Mouse (Mus musculus) lung, embryonic 14.5 days (tissue): ENCODE data around the gene Stab2. TPM values are rescaled to one million over a fixed set of nuclear protein-coding genes. Genes with fewer than 3 reads are reported as not detected.

Source experiments
- ATAC-seq: fragments of 200-750 bp; cut with Nextera tagmentation; 2 replicates; pipeline ENCODE4 v1.8.0; 2017; ENCODE audit warnings: mild to moderate bottlenecking, moderate TSS enrichment, moderate library complexity; ENCODE audit not compliant: insufficient read depth
- DNase-seq: peaks from one replicate; pipeline ENCODE4 v3.0.0-alpha.2; 2015
- H3K27ac ChIP-seq: fragments of 300-500 bp; sonication (generic); 2 replicates; pipeline ENCODE4 v1.5.1; 2014; ENCODE audit warnings: low read depth, mild to moderate bottlenecking, moderate library complexity
- H3K27me3 ChIP-seq: fragments of 300-500 bp; sonication (generic); 2 replicates; pipeline ENCODE4 v1.6.1; 2014; ENCODE audit warnings: low read length, control low read depth; ENCODE audit not compliant: insufficient read depth
- H3K36me3 ChIP-seq: fragments of 300-500 bp; sonication (generic); 2 replicates; pipeline ENCODE4 v1.6.1; 2014; ENCODE audit warnings: control low read depth; ENCODE audit not compliant: insufficient read depth
- H3K4me1 ChIP-seq: fragments of 300-500 bp; sonication (generic); 2 replicates; pipeline ENCODE4 v1.6.1; 2014; ENCODE audit warnings: antibody characterized with exemption, control low read depth; ENCODE audit not compliant: insufficient read depth
- H3K4me2 ChIP-seq: fragments of 300-500 bp; sonication (generic); 2 replicates; pipeline ENCODE4 v1.6.1; 2014; ENCODE audit warnings: mild to moderate bottlenecking
- H3K4me3 ChIP-seq: fragments of 300-500 bp; sonication (generic); 2 replicates; pipeline ENCODE4 v1.5.1; 2014; ENCODE audit warnings: low read depth, low read length
- H3K9ac ChIP-seq: fragments of 300-500 bp; sonication (generic); 2 replicates; pipeline ENCODE4 v1.6.1; 2014
- H3K9me3 ChIP-seq: fragments of 300-500 bp; sonication (generic); 2 replicates; pipeline ENCODE4 v1.6.1; 2016; ENCODE audit warnings: low read depth, low read length, control low read depth
- CTCF ChIP-seq: IDR thresholded peaks from 2 replicates; pipeline ENCODE4 v1.5.1; 2016; ENCODE audit warnings: antibody characterized with exemption, low read depth
- WGBS: fragments of 180-500 bp; shearing (Covaris S2); extraction: QIAGEN DNeasy Blood & Tissue Kit; methylation state at CpG from one replicate; pipeline ENCODE4 v1.1.7; 2014; 5-methylcytosine and 5-hydroxymethylcytosine counted together
- polyA plus RNA-seq: library from polyadenylated mRNA; unstranded; fragments of >200 nt; fragmentation: Nextera tagmentation; extraction: Ambion mirVana; gene quantifications from 2 replicates; pipeline ENCODE4 v1.2.1, GENCODE M21; 2014

Stab2 gene
- polyA plus RNA-seq, 1 experiment from 2014 or later, result 5.8 TPM

DNA sequence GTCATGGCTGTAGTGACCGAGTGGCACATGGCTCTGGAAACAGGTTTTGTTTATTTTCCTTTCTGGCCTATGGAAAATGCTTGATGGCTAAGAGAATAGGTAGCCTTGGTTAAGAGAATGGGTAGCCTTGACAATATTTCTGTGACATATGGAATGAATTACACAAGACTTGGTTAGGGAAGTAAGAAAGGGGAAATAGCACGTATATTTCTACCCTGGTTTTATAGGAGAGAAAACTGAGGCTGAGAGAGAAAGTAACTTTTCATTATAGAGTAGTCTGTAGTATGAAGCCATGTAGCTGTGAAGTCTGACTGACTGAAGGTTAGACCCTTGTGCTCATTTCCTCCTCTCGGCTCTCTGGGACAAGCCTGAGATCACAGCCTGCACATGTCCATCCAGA lies 180.9 kb downstream of the Stab2 start:
- H3K9ac ChIP-seq, result no peak overlapping the region
- TF ChIP-seq CTCF, result no peak
- no peaks in the 10 kb centered on the region for H3K27me3 ChIP-seq
- H3K4me1 ChIP-seq, result no peaks in the 10 kb centered on the region
- DNase-seq (no peak), ATAC-seq (no peak)
- H3K9me3 ChIP-seq, result no peaks in the 10 kb centered on the region
- no peak overlapping the region for H3K4me3 ChIP-seq
- H3K4me2 ChIP-seq, result no peak overlapping the region
- H3K36me3 ChIP-seq, result peaks cover 16% of the 10 kb centered on the region; the same call in 1 of the 2 replicates
- no peak overlapping the region for H3K27ac ChIP-seq
- 67% methylated on average over 3 of the region's 3 CpGs for WGBS

DNA sequence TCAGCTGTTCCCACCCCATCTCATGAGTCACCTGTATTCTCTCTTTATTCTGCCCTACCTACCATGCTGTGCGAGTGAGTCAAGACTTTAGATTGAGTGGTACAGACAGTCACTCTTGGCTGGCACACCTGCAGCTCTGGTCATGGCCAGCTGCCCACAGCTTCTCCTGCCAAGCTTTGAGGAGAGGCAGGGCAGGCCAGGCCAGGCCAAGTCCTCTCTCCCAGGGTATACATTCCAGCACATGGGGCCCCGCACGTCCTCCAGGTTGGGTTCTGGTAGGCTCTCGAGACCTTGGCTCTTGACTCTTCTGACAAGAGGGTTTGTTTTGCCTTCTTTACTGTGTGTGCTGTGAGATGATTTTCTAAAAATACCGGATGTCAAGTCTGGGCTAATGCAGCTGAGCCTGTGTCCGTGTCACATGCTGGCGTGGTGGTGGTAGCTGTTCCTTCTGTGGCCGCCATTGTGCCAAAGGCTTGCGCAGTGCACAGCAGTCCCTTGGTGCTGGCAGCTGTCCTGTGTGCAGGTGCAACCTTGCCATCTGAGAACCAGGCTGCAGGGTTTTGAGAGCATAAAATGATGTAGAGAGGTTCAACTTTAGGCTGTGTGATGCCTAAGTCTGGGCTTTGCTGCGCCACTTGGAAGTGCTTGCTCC lies 181.8 kb downstream of the Stab2 start:
- no peak overlapping the region for H3K27ac ChIP-seq
- H3K9me3 ChIP-seq, result no peaks in the 10 kb centered on the region
- no peak overlapping the region for H3K4me3 ChIP-seq
- H3K36me3 ChIP-seq, result peaks cover 16% of the 10 kb centered on the region; the same call in 1 of the 2 replicates
- no peak overlapping the region for H3K4me2 ChIP-seq
- no peak for TF ChIP-seq CTCF
- no peaks in the 10 kb centered on the region for H3K4me1 ChIP-seq
- WGBS, result 77% methylated on average over 10 of the region's 10 CpGs
- H3K9ac ChIP-seq, result no peak overlapping the region
- ATAC-seq, result peak; percentile 26; the same call in 1 of the 2 replicates
- DNase-seq, result no peak
- no peaks in the 10 kb centered on the region for H3K27me3 ChIP-seq

DNA sequence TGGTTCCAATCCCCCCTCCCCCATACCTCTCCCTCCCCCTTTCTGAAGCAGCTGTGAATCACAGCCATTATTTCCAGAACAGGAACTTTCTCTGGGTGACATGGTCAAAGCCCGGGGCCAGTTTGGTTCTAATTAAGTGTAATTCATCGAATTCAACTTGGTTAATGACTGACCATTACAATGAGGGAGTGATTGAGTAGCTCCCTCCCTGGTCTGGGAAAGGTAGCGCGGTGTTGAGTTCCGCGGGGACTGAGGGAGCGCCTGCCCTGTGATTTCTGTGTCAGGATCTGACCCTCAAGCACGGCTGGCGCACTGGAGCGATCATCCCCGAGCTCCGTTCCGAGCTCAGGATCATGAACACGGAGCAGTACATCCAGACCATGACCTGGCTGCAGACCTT lies 183.0 kb downstream of the Stab2 start:
- H3K9me3 ChIP-seq, result no peaks in the 10 kb centered on the region
- no peak overlapping the region for H3K9ac ChIP-seq
- H3K36me3 ChIP-seq, result peaks cover 16% of the 10 kb centered on the region; the same call in 1 of the 2 replicates
- WGBS, result 87% methylated on average over 14 of the region's 14 CpGs
- no peaks in the 10 kb centered on the region for H3K27me3 ChIP-seq
- ATAC-seq (no peak), DNase-seq (no peak)
- no peak for TF ChIP-seq CTCF
- no peaks in the 10 kb centered on the region for H3K4me1 ChIP-seq
- no peak overlapping the region for H3K4me3 ChIP-seq
- H3K4me2 ChIP-seq, result no peak overlapping the region
- H3K27ac ChIP-seq, result no peak overlapping the region

DNA sequence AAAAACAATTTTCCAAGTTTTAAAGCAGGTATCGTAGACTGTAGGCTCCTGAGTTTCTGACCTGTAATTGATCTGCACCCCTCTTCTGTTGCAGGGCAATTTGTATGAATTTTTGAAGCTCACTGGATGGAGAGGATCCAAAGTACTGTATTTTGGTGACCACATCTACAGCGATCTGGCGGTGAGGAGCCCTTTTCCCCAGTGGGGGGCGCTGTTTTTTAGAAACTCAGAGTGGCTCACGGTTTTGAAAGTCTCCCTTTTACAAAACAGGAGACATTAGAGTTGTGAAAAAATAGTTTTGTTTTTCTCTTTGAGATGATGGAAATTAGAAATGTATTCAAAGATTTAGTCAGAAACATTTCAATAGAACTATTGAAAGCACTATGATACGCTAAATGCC lies 183.7 kb downstream of the Stab2 start:
- peak; percentile 3; the same call in 1 of the 2 replicates for TF ChIP-seq CTCF
- WGBS, result 80% methylated on average over 6 of the region's 6 CpGs
- ATAC-seq, result no peak
- H3K9me3 ChIP-seq, result no peaks in the 10 kb centered on the region
- DNase-seq, result no peak
- H3K36me3 ChIP-seq, result peaks cover 16% of the 10 kb centered on the region; the same call in 1 of the 2 replicates
- no peak overlapping the region for H3K9ac ChIP-seq
- no peaks in the 10 kb centered on the region for H3K27me3 ChIP-seq
- no peak overlapping the region for H3K4me2 ChIP-seq
- H3K4me3 ChIP-seq, result no peak overlapping the region
- no peaks in the 10 kb centered on the region for H3K4me1 ChIP-seq
- no peak overlapping the region for H3K27ac ChIP-seq

DNA sequence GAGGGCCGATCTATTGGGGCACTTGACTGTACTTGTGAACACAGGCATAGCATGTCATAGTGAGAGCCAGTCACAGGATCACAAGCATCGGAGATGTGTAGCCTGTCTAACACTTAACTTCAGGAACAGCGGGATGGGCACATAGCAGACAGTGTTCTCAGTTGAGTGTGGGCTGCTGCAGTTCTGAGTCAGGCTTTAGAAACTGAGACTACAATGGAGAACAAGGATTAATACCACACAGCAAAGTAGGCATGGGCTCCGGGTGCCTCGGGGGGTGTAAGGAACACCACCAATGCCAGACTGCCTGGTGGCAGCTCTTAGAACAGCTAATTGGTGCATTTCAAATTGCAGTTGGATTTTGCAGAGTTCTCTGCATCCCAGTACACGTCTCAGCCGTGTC lies 186.8 kb downstream of the Stab2 start:
- no peak for DNase-seq
- 88% methylated on average over 7 of the region's 7 CpGs for WGBS

DNA sequence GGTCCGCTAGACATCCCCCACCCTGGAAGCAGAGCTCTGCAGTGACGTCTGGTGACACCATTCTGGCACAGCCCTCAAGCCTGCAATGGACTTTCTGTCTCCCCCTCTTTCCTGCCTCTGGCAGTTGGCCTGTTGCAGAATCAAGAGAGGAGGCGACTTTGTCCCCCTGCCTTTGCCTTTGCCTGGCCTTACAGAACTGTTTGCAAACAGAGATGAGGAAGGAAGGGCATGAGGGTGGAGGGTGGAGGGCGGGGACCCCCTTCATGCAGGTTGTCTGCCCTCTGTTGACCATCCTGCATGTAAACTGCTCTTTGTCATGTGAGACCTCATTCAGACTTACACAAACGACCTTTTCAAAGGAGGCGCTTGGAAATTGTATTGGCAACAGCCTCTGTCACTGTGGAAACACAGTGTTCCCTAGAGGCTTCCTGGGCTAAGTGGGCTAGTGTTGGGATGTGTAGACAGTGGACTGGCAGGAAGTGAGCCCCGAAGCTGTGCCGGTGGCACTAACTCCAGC lies 188.1 kb downstream of the Stab2 start:
- Histone ChIP-seq H3K27ac (peak overlapping the region; percentile 5; the same call in 1 of the 2 replicates), H3K9ac (no peak overlapping the region), H3K9me3 (no peaks in the 10 kb centered on the region), H3K4me2 (no peak overlapping the region), H3K36me3 (peaks cover 7% of the 10 kb centered on the region; the same call in 1 of the 2 replicates), H3K27me3 (no peaks in the 10 kb centered on the region), H3K4me3 (no peak overlapping the region), H3K4me1 (no peaks in the 10 kb centered on the region)
- TF ChIP-seq CTCF, result no peak
- peak; percentile 47 for DNase-seq
- 33% methylated on average over 8 of the region's 8 CpGs for WGBS
- no peak; the same call in 1 of the 2 replicates for ATAC-seq

More for the DNA sequence above, 186.8 kb downstream of the Stab2 start:
- Histone ChIP-seq H3K9ac (no peak overlapping the region), H3K27me3 (no peaks in the 10 kb centered on the region), H3K4me2 (no peak overlapping the region), H3K9me3 (no peaks in the 10 kb centered on the region), H3K4me1 (no peaks in the 10 kb centered on the region), H3K4me3 (no peak overlapping the region), H3K27ac (no peak overlapping the region), H3K36me3 (peaks cover 16% of the 10 kb centered on the region; the same call in 1 of the 2 replicates)
- TF ChIP-seq CTCF, result no peak
- ATAC-seq, result no peak

DNA sequence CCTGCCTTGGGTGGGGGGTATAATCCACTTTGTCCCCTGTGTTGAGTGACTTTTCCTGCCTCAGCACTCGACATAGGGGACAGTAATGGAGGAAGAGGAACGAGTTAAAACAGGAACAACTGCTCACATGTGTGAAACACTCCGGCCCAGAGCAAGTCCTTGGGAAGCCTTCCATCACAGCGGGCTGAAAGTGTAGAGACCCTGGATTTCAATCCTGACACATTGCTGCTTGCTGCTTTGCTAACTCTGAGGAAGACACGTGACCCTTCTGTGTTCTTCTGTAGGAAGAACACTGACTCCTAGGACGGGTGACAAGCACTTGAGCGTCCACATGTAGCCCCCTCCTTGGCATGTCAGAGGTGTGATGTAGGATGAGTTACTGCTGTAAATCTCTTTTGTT lies 192.7 kb downstream of the Stab2 start:
- Histone ChIP-seq H3K27ac (no peak overlapping the region), H3K4me3 (no peak overlapping the region), H3K27me3 (no peaks in the 10 kb centered on the region), H3K9me3 (no peaks in the 10 kb centered on the region), H3K36me3 (no peaks in the 10 kb centered on the region), H3K4me2 (no peak overlapping the region), H3K9ac (no peak overlapping the region), H3K4me1 (no peaks in the 10 kb centered on the region)
- ATAC-seq (no peak), DNase-seq (no peak)
- no peak for TF ChIP-seq CTCF
- 64% methylated on average over 7 of the region's 7 CpGs for WGBS
